In the genomic region with DNA sequence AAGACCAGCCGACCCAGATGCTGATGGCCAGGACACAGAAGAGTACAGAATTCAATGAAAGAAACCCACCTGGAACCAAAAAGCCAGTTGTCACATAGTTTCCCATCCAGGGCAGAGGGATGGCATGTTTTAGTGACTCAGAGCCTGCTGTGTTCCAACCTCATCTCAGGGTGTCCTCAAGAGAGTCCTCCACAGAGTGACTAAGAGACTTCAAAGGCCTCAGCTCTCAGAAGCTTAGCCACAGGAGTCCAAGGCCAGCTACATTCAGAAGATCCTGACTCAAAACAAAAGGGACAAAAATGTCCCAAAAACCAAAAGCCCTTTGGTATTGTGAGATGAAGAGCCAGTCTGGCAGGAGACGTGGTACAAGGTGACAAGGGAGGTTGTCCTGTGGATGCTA, we compare ENCODE assay signal across 28 mouse cellular contexts. TPM values are rescaled to one million over a fixed set of nuclear protein-coding genes. Genes with fewer than 3 reads are reported as not detected.
DNase-seq lines count a peak whose midpoint lies in the region; ATAC-seq lines count a peak whose summit lies in the region.
"Had no signal": no experiment of that assay in that cellular context is flagged by ENCODE, and none has a peak within 500 bp of the region (broad histone marks: within the 10 kb centered on the region; RNA-seq: fewer than 3 reads in every experiment).

No protein-coding gene starts in this region.

- H3K9ac ChIP-seq in neural tube, embryonic 15.5 days (replicated peaks): no peak overlapping the region
- H3K9ac ChIP-seq in hindbrain, embryonic 16.5 days (ENCODE audit: low read depth, low read length): no peak overlapping the region
- H3K9ac ChIP-seq: embryonic facial prominence, embryonic 12.5 days; embryonic facial prominence, embryonic 15.5 days; forebrain, postnatal 0 days; heart, embryonic 13.5 days; hindbrain, embryonic 14.5 days had no signal

- peak; percentile 68 for DNase-seq in adrenal gland, adult 8-10 months
- no peak for DNase-seq in adrenal gland, postnatal 4 days (ENCODE audit: low spot score in 2 of 2)
- DNase-seq in neural tube, embryonic 10.5 days (ENCODE audit: extremely low spot score, low spot score): no peak
- peak; percentile 32 for DNase-seq in adrenal gland, postnatal 10 days
- peak; percentile 55 to 58 for DNase-seq in adrenal gland, postnatal 36 days
- DNase-seq in liver: no peak
- DNase-seq: cerebellum, adult 11 months; cerebellum, adult 2 months; cerebellum, adult 9-11 months; cerebellum, postnatal 25 days; forebrain, postnatal 0 days; gastrocnemius, adult 2 months; gastrocnemius, postnatal 14 days; heart, adult 18-20 months; heart, postnatal 14 days; heart, postnatal 4 days; kidney, adult 11 months had no signal

- no peak for ATAC-seq in neural tube, embryonic 15.5 days (ENCODE audit: low FRiP score)
- no peak for ATAC-seq in hindbrain, embryonic 16.5 days
- ATAC-seq: CD4-positive, CD25-positive, alpha-beta regulatory T cell, adult 4 months; forebrain, embryonic 14.5 days; forebrain, postnatal 0 days had no signal

- peaks cover 7% of the 10 kb centered on the region; the same call in 1 of the 2 replicates for H3K36me3 ChIP-seq in neural tube, embryonic 15.5 days
- H3K36me3 ChIP-seq in hindbrain, embryonic 16.5 days (ENCODE audit: control insufficient read depth, insufficient read depth, low read length): peaks cover 2% of the 10 kb centered on the region; the same call in 1 of the 2 replicates

- H3K4me2 ChIP-seq in neural tube, embryonic 15.5 days: no peak overlapping the region
- H3K4me2 ChIP-seq in hindbrain, embryonic 16.5 days (ENCODE audit: low read length): no peak overlapping the region
- H3K4me2 ChIP-seq: embryonic facial prominence, embryonic 12.5 days; embryonic facial prominence, embryonic 15.5 days; heart, embryonic 13.5 days; hindbrain, embryonic 14.5 days had no signal

- peaks cover 6% of the 10 kb centered on the region; the same call in 1 of the 2 replicates for H3K4me1 ChIP-seq in neural tube, embryonic 15.5 days
- H3K4me1 ChIP-seq in hindbrain, embryonic 16.5 days (ENCODE audit: control insufficient read depth, insufficient read depth, low read depth, low read length): no peaks in the 10 kb centered on the region
- H3K4me1 ChIP-seq: embryonic facial prominence, embryonic 12.5 days had no signal

- 0 out of 2 replicates have a peak overlapping the region, but pooled peaks have one; percentile 2 for H3K27ac ChIP-seq in neural tube, embryonic 15.5 days (replicated peaks)
- H3K27ac ChIP-seq in hindbrain, embryonic 16.5 days (ENCODE audit: low read depth, low read length): no peak overlapping the region
- H3K27ac ChIP-seq: embryonic facial prominence, embryonic 12.5 days; embryonic facial prominence, embryonic 15.5 days; gastrocnemius, adult 2 months; heart, embryonic 13.5 days; hindbrain, embryonic 14.5 days had no signal

- 63% methylated on average over 2 of the region's 2 CpGs for WGBS in neural tube, embryonic 15.5 days
- 62% methylated on average over 2 of the region's 2 CpGs for WGBS in hindbrain, embryonic 16.5 days

- no peaks in the 10 kb centered on the region for H3K9me3 ChIP-seq in neural tube, embryonic 15.5 days (replicated peaks)
- no peaks in the 10 kb centered on the region for H3K9me3 ChIP-seq in hindbrain, embryonic 16.5 days (ENCODE audit: control insufficient read depth, low read length)
- H3K9me3 ChIP-seq: embryonic facial prominence, embryonic 12.5 days; embryonic facial prominence, embryonic 15.5 days; heart, embryonic 13.5 days had no signal

- no peaks in the 10 kb centered on the region for H3K27me3 ChIP-seq in neural tube, embryonic 15.5 days (replicated peaks)
- H3K27me3 ChIP-seq in hindbrain, embryonic 16.5 days (replicated peaks; ENCODE audit: control insufficient read depth, insufficient read depth, low read length): no peaks in the 10 kb centered on the region
- H3K27me3 ChIP-seq: embryonic facial prominence, embryonic 12.5 days; embryonic facial prominence, embryonic 15.5 days; heart, embryonic 13.5 days had no signal

- H3K4me3 ChIP-seq in neural tube, embryonic 15.5 days (replicated peaks): no peak overlapping the region
- no peak overlapping the region for H3K4me3 ChIP-seq in hindbrain, embryonic 16.5 days (ENCODE audit: low read length)
- H3K4me3 ChIP-seq: embryonic facial prominence, embryonic 12.5 days; embryonic facial prominence, embryonic 15.5 days; gastrocnemius, adult 2 months; heart, embryonic 13.5 days had no signal

RNA-seq across cellular contexts. Expression of a gene that starts 29.9 kb away (rescaled TPM):
- total RNA-seq in adrenal gland, adult 8-10 months (2022): 100 to 1,000 TPM in 2 of 4 experiments, 10 to 100 TPM in 2; 75.9 to 120 (median 98.1) TPM
- 100 to 1,000 TPM; 129 to 135 TPM for total RNA-seq in adrenal gland, postnatal 4 days (2021)
- polyA plus RNA-seq in neural tube, embryonic 15.5 days (2015; fragmentation: Nextera tagmentation; extraction: Ambion mirVana): 49.5 and 62.9 TPM in 2 replicates
- 10 to 100 TPM; 77.0 to 81.8 TPM for total RNA-seq in adrenal gland, postnatal 10 days (2021)
- 100 to 1,000 TPM in 1 of 2 experiments, 10 to 100 TPM in 1; 63.6 to 103 TPM for total RNA-seq in adrenal gland, postnatal 36 days (2021)
- 39.5 and 41.9 TPM in 2 replicates for polyA plus RNA-seq in hindbrain, embryonic 16.5 days (2015; fragmentation: Nextera tagmentation; extraction: Ambion mirVana)

RNA-seq across cellular contexts. Expression of a gene that starts 33.7 kb away (rescaled TPM):
- 1 to 10 TPM; 2.2 to 4.5 (median 2.7) TPM for total RNA-seq in adrenal gland, adult 8-10 months (2022)
- 1 to 10 TPM; 5.2 to 5.4 TPM for total RNA-seq in adrenal gland, postnatal 4 days (2021)
- 3.6 and 6.2 TPM in 2 replicates for polyA plus RNA-seq in neural tube, embryonic 15.5 days (2015; fragmentation: Nextera tagmentation; extraction: Ambion mirVana)
- 1 to 10 TPM; 6.3 to 6.8 TPM for total RNA-seq in adrenal gland, postnatal 10 days (2021)
- total RNA-seq in adrenal gland, postnatal 36 days (2021): 1 to 10 TPM; 3.2 to 4.2 TPM
- 3.4 and 4.9 TPM in 2 replicates for polyA plus RNA-seq in hindbrain, embryonic 16.5 days (2015; fragmentation: Nextera tagmentation; extraction: Ambion mirVana)
- polyA plus RNA-seq: CD4-positive, CD25-positive, alpha-beta regulatory T cell, adult 4 months had no signal

RNA-seq across cellular contexts. Expression of a gene that starts 53.2 kb away (rescaled TPM):
- total RNA-seq in adrenal gland, adult 8-10 months (2022): not detected
- total RNA-seq in adrenal gland, postnatal 4 days (2021): not detected
- 0.09 and 0.13 TPM in 2 replicates for polyA plus RNA-seq in neural tube, embryonic 15.5 days (2015; fragmentation: Nextera tagmentation; extraction: Ambion mirVana)
- not detected for total RNA-seq in adrenal gland, postnatal 10 days (2021)
- not detected for total RNA-seq in adrenal gland, postnatal 36 days (2021)
- 0.15 and 0.20 TPM in 2 replicates for polyA plus RNA-seq in hindbrain, embryonic 16.5 days (2015; fragmentation: Nextera tagmentation; extraction: Ambion mirVana)
- total RNA-seq: common myeloid progenitor, adult 5-6 weeks; forebrain, postnatal 0 days; gastrocnemius, adult 2 months; gastrocnemius, postnatal 14 days; gastrocnemius, postnatal 4 days; heart, adult 18-20 months; heart, postnatal 14 days; heart, postnatal 4 days had no signal
- polyA plus RNA-seq: CD4-positive, CD25-positive, alpha-beta regulatory T cell, adult 4 months; cerebellum, adult 2 months; forebrain, postnatal 0 days; frontal cortex, adult 2 months; heart, embryonic 13.5 days had no signal

Comparison
In these comparisons a context has a peak if more than half of its experiments do, and no peak if none do; other contexts are left out.
1. DNase-seq: peak in adrenal gland, adult 8-10 months (single experiment), adrenal gland, postnatal 10 days (single experiment) and adrenal gland, postnatal 36 days (2 of 2); none in adrenal gland, postnatal 4 days (0 of 2), neural tube, embryonic 10.5 days (single experiment) and liver (single experiment).